Mouse (Mus musculus) erythroblast, embryonic 14.5 days (primary cell): ENCODE measurements around the gene Nphp1.

Experiments used
- GATA1 ChIP-seq: IDR thresholded peaks from 2 replicates; pipeline ENCODE4 v1.6.1; 2012; ENCODE audit warnings: low read length, inconsistent platforms, mixed read lengths
- TAL1 ChIP-seq: IDR thresholded peaks from 3 replicates; pipeline ENCODE4 v1.6.1; 2012; ENCODE audit warnings: low read length, inconsistent platforms, mixed read lengths

DNA sequence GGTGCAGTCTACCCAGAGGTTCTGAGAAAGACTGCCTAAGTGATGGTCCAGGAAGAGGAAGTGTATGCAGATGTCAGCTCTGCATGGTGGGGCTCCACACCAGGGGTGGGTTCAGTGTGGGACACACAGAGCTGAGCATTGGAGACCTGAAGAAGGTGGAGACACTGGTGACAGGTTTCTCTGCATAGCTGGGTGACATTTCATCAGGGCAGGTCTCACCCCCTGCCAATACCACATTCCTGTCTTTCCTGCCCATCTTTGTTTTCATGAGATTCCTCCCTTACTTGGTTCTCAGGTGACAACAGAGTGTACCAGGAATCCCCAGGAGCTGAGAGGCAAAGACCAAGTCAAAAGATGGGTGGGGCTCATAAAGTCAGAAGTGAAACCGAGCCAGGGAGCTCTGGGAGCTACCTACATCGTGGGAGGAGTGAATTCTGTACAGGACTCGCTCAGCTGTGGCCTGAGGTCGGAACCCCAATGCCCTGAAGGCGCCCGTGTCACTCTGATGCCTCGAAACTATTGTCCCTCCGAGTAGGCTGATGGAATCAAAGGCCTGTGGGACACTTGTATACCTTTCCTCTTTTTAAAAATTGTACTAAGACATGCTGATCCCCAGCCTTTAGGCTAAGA lies 69.7 kb downstream of the Nphp1 start:
- no peak for TF ChIP-seq GATA1
- no peak for TF ChIP-seq TAL1
